Comparison of ENCODE assay signal across 8 mouse cellular contexts in genomic region chr14:20765642-20766258, GRCm38 (mm10). TPM values are rescaled to one million over a fixed set of nuclear protein-coding genes. Genes with fewer than 3 reads are reported as not detected.
A peak's percentile ranks its signal among the peaks of the same experiment; 100 is the strongest.
DNase-seq lines count a peak whose midpoint lies in the region; ATAC-seq lines count a peak whose summit lies in the region.

No protein-coding gene starts in this region.

- WGBS in forebrain, embryonic 10.5 days = 32% methylated on average over 12 of the region's 12 CpGs
- WGBS in heart, embryonic 15.5 days = 12% methylated on average over 12 of the region's 12 CpGs
- 23% methylated on average over 12 of the region's 12 CpGs for whole genome bisulfite sequencing in liver, embryonic 13.5 days (ENCODE audit: insufficient replicate concordance)
- WGBS in stomach, embryonic 14.5 days = 26% methylated on average over 12 of the region's 12 CpGs

- peak; percentile 87 for ATAC-seq in heart, embryonic 15.5 days (replicated peaks; ENCODE audit: insufficient number of reproducible peaks, insufficient read depth, low FRiP score, low read depth)
- peak; percentile 50; the same call in 1 of the 2 replicates for ATAC-seq in liver, embryonic 13.5 days (ENCODE audit: low read depth)
- ATAC-seq in stomach, embryonic 14.5 days (ENCODE audit: insufficient number of reproducible peaks, insufficient read depth, low FRiP score, low read depth) = peak; percentile 62; the same call in 1 of the 2 replicates

- DNase-seq in CD4-positive, CD25-positive, alpha-beta regulatory T cell, adult 2 months (ENCODE audit: low read depth, low spot score) = peak; percentile 90
- DNase-seq in forebrain, embryonic 10.5 days (ENCODE audit: extremely low spot score, low spot score) = peak; percentile 79
- DNase-seq in kidney, postnatal 14 days = peak; percentile 90
- peak; percentile 59 for DNase-seq in liver, embryonic 13.5 days
- peak; percentile 87 to 90 for DNase-seq in natural killer cell, adult 2 months (ENCODE audit: low spot score in 2 of 2)

- peak overlapping the region; percentile 19; the same call in 1 of the 2 replicates for H3K4me2 ChIP-seq in heart, embryonic 15.5 days
- no peak overlapping the region for H3K4me2 ChIP-seq in liver, embryonic 13.5 days
- no peak overlapping the region for H3K4me2 ChIP-seq in stomach, embryonic 14.5 days (replicated peaks; ENCODE audit: low read depth, low read length)

- H3K27me3 ChIP-seq in forebrain, embryonic 10.5 days (ENCODE audit: poor library complexity, severe bottlenecking) = no peaks in the 10 kb centered on the region
- no peaks in the 10 kb centered on the region for H3K27me3 ChIP-seq in heart, embryonic 15.5 days
- H3K27me3 ChIP-seq in liver, embryonic 13.5 days = no peaks in the 10 kb centered on the region
- no peaks in the 10 kb centered on the region for H3K27me3 ChIP-seq in stomach, embryonic 14.5 days (ENCODE audit: control insufficient read depth, insufficient read depth, low read length)

- 0 out of 2 replicates have a peak overlapping the region, but pooled peaks have one; percentile 2 for H3K4me3 ChIP-seq in brown adipose tissue, adult 24 weeks (ENCODE audit: insufficient read depth, low read depth, low read length)
- H3K4me3 ChIP-seq in forebrain, embryonic 10.5 days = no peak overlapping the region
- H3K4me3 ChIP-seq in heart, embryonic 15.5 days = no peak overlapping the region
- H3K4me3 ChIP-seq in liver, embryonic 13.5 days (replicated peaks) = no peak overlapping the region
- H3K4me3 ChIP-seq in stomach, embryonic 14.5 days (ENCODE audit: low read depth, low read length) = no peak overlapping the region

- H3K9me3 ChIP-seq in forebrain, embryonic 10.5 days = no peaks in the 10 kb centered on the region
- no peaks in the 10 kb centered on the region for H3K9me3 ChIP-seq in heart, embryonic 15.5 days (replicated peaks)
- H3K9me3 ChIP-seq in liver, embryonic 13.5 days (replicated peaks) = no peaks in the 10 kb centered on the region
- H3K9me3 ChIP-seq in stomach, embryonic 14.5 days (ENCODE audit: control insufficient read depth, low read depth, low read length) = no peaks in the 10 kb centered on the region

- H3K36me3 ChIP-seq in forebrain, embryonic 10.5 days (replicated peaks) = peaks cover 86% of the 10 kb centered on the region
- peaks cover 51% of the 10 kb centered on the region for H3K36me3 ChIP-seq in heart, embryonic 15.5 days
- H3K36me3 ChIP-seq in liver, embryonic 13.5 days = peaks cover 53% of the 10 kb centered on the region
- peaks cover 51% of the 10 kb centered on the region for H3K36me3 ChIP-seq in stomach, embryonic 14.5 days (ENCODE audit: control insufficient read depth, insufficient read depth, low read length)

- peak overlapping the region; percentile 43 for H3K9ac ChIP-seq in heart, embryonic 15.5 days
- H3K9ac ChIP-seq in liver, embryonic 13.5 days = no peak overlapping the region
- H3K9ac ChIP-seq in stomach, embryonic 14.5 days (replicated peaks; ENCODE audit: low read depth, low read length) = no peak overlapping the region

- peaks cover 12% of the 10 kb centered on the region; the same call in 1 of the 2 replicates for H3K4me1 ChIP-seq in brown adipose tissue, adult 24 weeks (ENCODE audit: control insufficient read depth, insufficient read depth, insufficient read length, low read length)
- no peaks in the 10 kb centered on the region for H3K4me1 ChIP-seq in forebrain, embryonic 10.5 days
- peaks cover 42% of the 10 kb centered on the region for H3K4me1 ChIP-seq in heart, embryonic 15.5 days (replicated peaks)
- no peaks in the 10 kb centered on the region for H3K4me1 ChIP-seq in liver, embryonic 13.5 days (replicated peaks)
- H3K4me1 ChIP-seq in stomach, embryonic 14.5 days (ENCODE audit: control insufficient read depth, insufficient read depth, low read length) = no peaks in the 10 kb centered on the region

- peak overlapping the region; percentile 99 for H3K27ac ChIP-seq in brown adipose tissue, adult 24 weeks (replicated peaks; ENCODE audit: low read depth, low read length)
- H3K27ac ChIP-seq in forebrain, embryonic 10.5 days = no peak overlapping the region
- H3K27ac ChIP-seq in heart, embryonic 15.5 days = peak overlapping the region; percentile 99
- H3K27ac ChIP-seq in liver, embryonic 13.5 days = no peak overlapping the region
- H3K27ac ChIP-seq in stomach, embryonic 14.5 days (ENCODE audit: low read length) = no peak overlapping the region

RNA-seq across cellular contexts. Expression of gene Camk2g, which starts 28.1 kb away (rescaled TPM):
- 9.3 and 12.8 TPM in 2 replicates for polyA plus RNA-seq in brown adipose tissue, adult 24 weeks (2012; ENCODE audit: insufficient read depth, insufficient read length, missing spikeins)
- 33.0 and 37.8 TPM in 2 replicates for polyA plus RNA-seq in forebrain, embryonic 10.5 days (2016; fragmentation: Nextera tagmentation; extraction: Ambion mirVana)
- 75.7 and 76.8 TPM in 2 replicates for polyA plus RNA-seq in heart, embryonic 15.5 days (2015; fragmentation: Nextera tagmentation; extraction: Ambion mirVana)
- 10.6 and 10.7 TPM in 2 replicates for polyA plus RNA-seq in liver, embryonic 13.5 days (2015; fragmentation: Nextera tagmentation; extraction: Ambion mirVana)
- polyA plus RNA-seq in stomach, embryonic 14.5 days (2014; fragmentation: Nextera tagmentation; extraction: Ambion mirVana) = 46.6 and 53.6 TPM in 2 replicates

RNA-seq across cellular contexts. Expression of gene Ndst2, which starts 31.4 kb away (rescaled TPM):
- polyA plus RNA-seq in brown adipose tissue, adult 24 weeks (2012; ENCODE audit: insufficient read depth, insufficient read length, missing spikeins) = 3.9 and 4.8 TPM in 2 replicates
- 23.5 and 24.3 TPM in 2 replicates for polyA plus RNA-seq in forebrain, embryonic 10.5 days (2016; fragmentation: Nextera tagmentation; extraction: Ambion mirVana)
- 13.8 and 17.8 TPM in 2 replicates for polyA plus RNA-seq in heart, embryonic 15.5 days (2015; fragmentation: Nextera tagmentation; extraction: Ambion mirVana)
- 14.2 and 16.6 TPM in 2 replicates for polyA plus RNA-seq in liver, embryonic 13.5 days (2015; fragmentation: Nextera tagmentation; extraction: Ambion mirVana)
- polyA plus RNA-seq in stomach, embryonic 14.5 days (2014; fragmentation: Nextera tagmentation; extraction: Ambion mirVana) = 28.1 and 31.1 TPM in 2 replicates

RNA-seq across cellular contexts. Expression of gene Zswim8, which starts 58.4 kb away (rescaled TPM):
- polyA plus RNA-seq in brown adipose tissue, adult 24 weeks (2012; ENCODE audit: insufficient read depth, insufficient read length, missing spikeins) = 22.1 and 28.2 TPM in 2 replicates
- polyA plus RNA-seq in forebrain, embryonic 10.5 days (2016; fragmentation: Nextera tagmentation; extraction: Ambion mirVana) = 28.9 and 29.0 TPM in 2 replicates
- 18.2 and 24.7 TPM in 2 replicates for polyA plus RNA-seq in heart, embryonic 15.5 days (2015; fragmentation: Nextera tagmentation; extraction: Ambion mirVana)
- polyA plus RNA-seq in liver, embryonic 13.5 days (2015; fragmentation: Nextera tagmentation; extraction: Ambion mirVana) = 4.0 and 4.6 TPM in 2 replicates
- polyA plus RNA-seq in stomach, embryonic 14.5 days (2014; fragmentation: Nextera tagmentation; extraction: Ambion mirVana) = 35.9 and 38.6 TPM in 2 replicates

Comparison
In these comparisons a context has a peak if more than half of its experiments do, and no peak if none do; other contexts are left out.
1. H3K27ac ChIP-seq: peak in brown adipose tissue, adult 24 weeks (single experiment) and heart, embryonic 15.5 days (single experiment); none in forebrain, embryonic 10.5 days (single experiment), liver, embryonic 13.5 days (single experiment) and stomach, embryonic 14.5 days (single experiment).
2. Peak in every context shown above with its lines, with median percentiles within 50 percentile points of each other: DNase-seq and ATAC-seq.